Mouse (Mus musculus) hindbrain, embryonic 16.5 days (tissue): ENCODE data around the gene Catsperb. TPM values are rescaled to one million over a fixed set of nuclear protein-coding genes. Genes with fewer than 3 reads are reported as not detected.
"Not testable (repeated sequence)": the region's sequence is repeated elsewhere in the genome, so short reads cannot be mapped to it uniquely, and the experiment has no call there.

Experiments used
- ATAC-seq: fragments of 200-750 bp; cut with Nextera tagmentation; 2 replicates; pipeline ENCODE4 v1.8.0; 2017; ENCODE audit warnings: moderate TSS enrichment, moderate library complexity
- H3K27ac ChIP-seq: fragments of 300-500 bp; sonication (generic); 2 replicates; pipeline ENCODE4 v1.5.1; 2014; ENCODE audit warnings: low read depth, mild to moderate bottlenecking, control low read depth, low read length, moderate library complexity
- H3K27me3 ChIP-seq: fragments of 300-500 bp; sonication (generic); replicated peaks from 2 replicates; pipeline ENCODE4 v1.6.1; 2014; ENCODE audit warnings: low read length; ENCODE audit not compliant: control insufficient read depth, insufficient read depth
- H3K36me3 ChIP-seq: fragments of 300-500 bp; sonication (generic); 2 replicates; pipeline ENCODE4 v1.6.1; 2014; ENCODE audit warnings: mild to moderate bottlenecking, low read length, moderate library complexity, mixed read lengths; ENCODE audit not compliant: control insufficient read depth, insufficient read depth
- H3K4me1 ChIP-seq: fragments of 300-500 bp; sonication (generic); 2 replicates; pipeline ENCODE4 v1.6.1; 2014; ENCODE audit warnings: low read depth, low read length; ENCODE audit not compliant: control insufficient read depth, insufficient read depth
- H3K4me2 ChIP-seq: fragments of 300-500 bp; sonication (generic); 2 replicates; pipeline ENCODE4 v1.6.1; 2014; ENCODE audit warnings: mild to moderate bottlenecking, low read length, control low read depth, moderate library complexity
- H3K4me3 ChIP-seq: fragments of 300-500 bp; sonication (generic); 2 replicates; pipeline ENCODE4 v1.5.1; 2014; ENCODE audit warnings: mild to moderate bottlenecking, low read length, control low read depth, moderate library complexity
- H3K9ac ChIP-seq: fragments of 300-500 bp; sonication (generic); 2 replicates; pipeline ENCODE4 v1.6.1; 2014; ENCODE audit warnings: low read depth, mild to moderate bottlenecking, control low read depth, low read length, moderate library complexity
- H3K9me3 ChIP-seq: fragments of 300-500 bp; sonication (generic); 2 replicates; pipeline ENCODE4 v1.6.1; 2014; ENCODE audit warnings: mild to moderate bottlenecking, low read length, moderate library complexity; ENCODE audit not compliant: control insufficient read depth
- WGBS: fragments of 180-500 bp; shearing (Covaris S2); extraction: QIAGEN DNeasy Blood & Tissue Kit; methylation state at CpG from one replicate; pipeline ENCODE4 v1.1.7; 2014; 5-methylcytosine and 5-hydroxymethylcytosine counted together
- polyA plus RNA-seq: library from polyadenylated mRNA; unstranded; fragments of >200 nt; fragmentation: Nextera tagmentation; extraction: Ambion mirVana; gene quantifications from 2 replicates; pipeline ENCODE4 v1.2.1, GENCODE M21; 2015

Gene Catsperb
- not detected in 2 replicates for polyA plus RNA-seq

GRCm38 (mm10) chr12:101404353-101404752, at the start of gene Catsperb:
Gene Catsperb (plus strand): TSS chr12:101404653.
- H3K9ac ChIP-seq, H3K36me3 ChIP-seq, H3K4me2 ChIP-seq, H3K4me1 ChIP-seq, ATAC-seq, H3K27ac ChIP-seq, H3K27me3 ChIP-seq, H3K9me3 ChIP-seq, H3K4me3 ChIP-seq: not testable (repeated sequence)
- WGBS, result 78% methylated on average over 1 of the region's 1 CpGs

GRCm38 (mm10) chr12:101361468-101361867, 43.0 kb upstream of the Catsperb start:
- 94% methylated on average over 1 of the region's 1 CpGs for WGBS
- not testable (repeated sequence) for H3K27ac ChIP-seq, H3K27me3 ChIP-seq, H3K4me3 ChIP-seq, H3K4me1 ChIP-seq, H3K9me3 ChIP-seq, ATAC-seq, H3K4me2 ChIP-seq, H3K36me3 ChIP-seq, H3K9ac ChIP-seq

GRCm38 (mm10) chr12:101381460-101381859, 23.0 kb upstream of the Catsperb start:
- not testable (repeated sequence) for H3K36me3 ChIP-seq, H3K27ac ChIP-seq, H3K9ac ChIP-seq, H3K27me3 ChIP-seq, H3K4me3 ChIP-seq, ATAC-seq, H3K9me3 ChIP-seq, H3K4me2 ChIP-seq, H3K4me1 ChIP-seq
- WGBS, result no CpG with 5 or more reads among the region's 1 CpGs

- no peak overlapping the region for H3K4me3 ChIP-seq
Measured at GRCm38 (mm10) chr12:101426131-101426530, 21.7 kb downstream of the Catsperb start.

GRCm38 (mm10) chr12:101462051-101462450, 57.6 kb downstream of the Catsperb start:
- Histone ChIP-seq H3K9me3 (no peaks in the 10 kb centered on the region), H3K27ac (no peak overlapping the region)
- ATAC-seq, result no peak

More at GRCm38 (mm10) chr12:101426131-101426530, 21.7 kb downstream of the Catsperb start:
- H3K4me2 ChIP-seq, result no peak overlapping the region
- 87% methylated on average over 1 of the region's 1 CpGs for WGBS
- no peaks in the 10 kb centered on the region for H3K9me3 ChIP-seq
- no peak overlapping the region for H3K27ac ChIP-seq
- no peaks in the 10 kb centered on the region for H3K27me3 ChIP-seq
- ATAC-seq, result no peak
- no peak overlapping the region for H3K9ac ChIP-seq
- H3K4me1 ChIP-seq, result no peaks in the 10 kb centered on the region
- H3K36me3 ChIP-seq, result no peaks in the 10 kb centered on the region

GRCm38 (mm10) chr12:101483571-101483970, 79.1 kb downstream of the Catsperb start:
- Histone ChIP-seq H3K27me3 (no peaks in the 10 kb centered on the region), H3K27ac (no peak overlapping the region), H3K4me2 (no peak overlapping the region), H3K4me3 (no peak overlapping the region), H3K9ac (no peak overlapping the region), H3K4me1 (no peaks in the 10 kb centered on the region), H3K9me3 (no peaks in the 10 kb centered on the region), H3K36me3 (no peaks in the 10 kb centered on the region)
- no peak for ATAC-seq

More at GRCm38 (mm10) chr12:101462051-101462450, 57.6 kb downstream of the Catsperb start:
- no peak overlapping the region for H3K4me2 ChIP-seq
- 97% methylated on average over 5 of the region's 5 CpGs for WGBS
- no peaks in the 10 kb centered on the region for H3K27me3 ChIP-seq
- no peaks in the 10 kb centered on the region for H3K4me1 ChIP-seq
- H3K4me3 ChIP-seq, result no peak overlapping the region
- no peak overlapping the region for H3K9ac ChIP-seq
- H3K36me3 ChIP-seq, result no peaks in the 10 kb centered on the region

GRCm38 (mm10) chr12:101511326-101511725, 106.9 kb downstream of the Catsperb start:
- H3K27me3 ChIP-seq, H3K36me3 ChIP-seq, H3K4me2 ChIP-seq, H3K4me1 ChIP-seq, H3K9ac ChIP-seq, H3K9me3 ChIP-seq, H3K27ac ChIP-seq, H3K4me3 ChIP-seq, ATAC-seq: not testable (repeated sequence)
- whole genome bisulfite sequencing, result 80% methylated on average over 2 of the region's 2 CpGs

- H3K4me3 ChIP-seq, H3K4me1 ChIP-seq, H3K27me3 ChIP-seq, H3K27ac ChIP-seq, H3K4me2 ChIP-seq, H3K9ac ChIP-seq, H3K36me3 ChIP-seq, ATAC-seq, H3K9me3 ChIP-seq: not testable (repeated sequence)
Measured at GRCm38 (mm10) chr12:101606622-101607021, 202.2 kb downstream of the Catsperb start.

GRCm38 (mm10) chr12:101633137-101633536, 228.7 kb downstream of the Catsperb start:
- Histone ChIP-seq H3K4me2 (no peak overlapping the region), H3K4me3 (no peak overlapping the region), H3K36me3 (no peaks in the 10 kb centered on the region), H3K9me3 (no peaks in the 10 kb centered on the region), H3K27me3 (no peaks in the 10 kb centered on the region), H3K27ac (no peak overlapping the region), H3K9ac (no peak overlapping the region), H3K4me1 (no peaks in the 10 kb centered on the region)
- WGBS, result 94% methylated on average over 1 of the region's 1 CpGs
- no peak for ATAC-seq

- Histone ChIP-seq H3K9ac (no peak overlapping the region), H3K27me3 (no peaks in the 10 kb centered on the region), H3K4me2 (no peak overlapping the region), H3K36me3 (no peaks in the 10 kb centered on the region), H3K27ac (no peak overlapping the region), H3K9me3 (no peaks in the 10 kb centered on the region), H3K4me3 (no peak overlapping the region), H3K4me1 (no peaks in the 10 kb centered on the region)
- WGBS, result 94% methylated on average over 2 of the region's 2 CpGs
- no peak for ATAC-seq
Measured at GRCm38 (mm10) chr12:101667502-101667901, 263.0 kb downstream of the Catsperb start.
